Mouse (Mus musculus) small intestine, adult 2 months (tissue): Measurements from ENCODE around the gene Smyd3. TPM values are rescaled to one million over a fixed set of nuclear protein-coding genes. Genes with fewer than 3 reads are reported as not detected.

ENCODE experiments used
- H3K27ac ChIP-seq: fragments of 200-500 bp; 2 replicates; pipeline ENCODE4 v1.5.1; 2012; ENCODE audit warnings: low read depth, low read length, control low read depth, inconsistent platforms; ENCODE audit not compliant: insufficient read depth
- H3K27me3 ChIP-seq: fragments of 200-500 bp; 2 replicates; pipeline ENCODE4 v1.6.1; 2012; ENCODE audit warnings: mild to moderate bottlenecking, moderate library complexity, low read length, inconsistent platforms; ENCODE audit not compliant: control insufficient read depth, insufficient read depth
- H3K36me3 ChIP-seq: fragments of 200-500 bp; 2 replicates; pipeline ENCODE4 v1.6.1; 2012; ENCODE audit warnings: mild to moderate bottlenecking, low read length, control low read depth, inconsistent platforms; ENCODE audit not compliant: control insufficient read depth, insufficient read depth
- H3K4me1 ChIP-seq: fragments of 200-500 bp; 2 replicates; pipeline ENCODE4 v1.6.1; 2012; ENCODE audit warnings: low read length, inconsistent platforms, mixed read lengths; ENCODE audit not compliant: control insufficient read depth, insufficient read depth, insufficient read length
- H3K4me3 ChIP-seq: fragments of 200-500 bp; 2 replicates; pipeline ENCODE4 v1.5.1; 2012; ENCODE audit warnings: low read depth, mild to moderate bottlenecking, control low read depth, inconsistent platforms, low read length, moderate library complexity
- CTCF ChIP-seq: fragments of 200-500 bp; IDR thresholded peaks from 2 replicates; pipeline ENCODE4 v1.5.1; 2012; ENCODE audit warnings: low read depth, mild to moderate bottlenecking, control low read depth, inconsistent platforms, low read length, moderate library complexity, mixed read lengths; ENCODE audit not compliant: insufficient replicate concordance, insufficient read length; ENCODE audit errors: extremely low read depth
- POLR2A ChIP-seq: fragments of 200-500 bp; IDR thresholded peaks from 2 replicates; pipeline ENCODE4 v1.6.1; 2012; ENCODE audit warnings: low read depth, mild to moderate bottlenecking, control low read depth, inconsistent platforms, low read length, moderate library complexity
- WGBS: fragments of 180-500 bp; shearing (Covaris S2); methylation state at CpG from one replicate; pipeline ENCODE4 v1.1.7; 2018; 5-methylcytosine and 5-hydroxymethylcytosine counted together
- polyA plus RNA-seq: library from polyadenylated mRNA; depleted of rRNA; stranded (reverse); fragments of >200 nt; gene quantifications from 2 replicates; pipeline ENCODE4 v1.2.3, GENCODE M21; 2012

The Smyd3 gene
- polyA plus RNA-seq, 1 experiment: 1.1 TPM

GRCm38 (mm10) chr1:179009911-179010310, 507.9 kb downstream of the Smyd3 start:
- WGBS: 84% methylated on average over 3 of the region's 3 CpGs
- no peak overlapping the region for H3K4me3 ChIP-seq
- no peak overlapping the region for H3K27ac ChIP-seq
- TF ChIP-seq POLR2A (no peak), CTCF (no peak)
- H3K4me1 ChIP-seq: no peaks in the 10 kb centered on the region
- no peaks in the 10 kb centered on the region for H3K27me3 ChIP-seq
- H3K36me3 ChIP-seq: no peaks in the 10 kb centered on the region

DNA sequence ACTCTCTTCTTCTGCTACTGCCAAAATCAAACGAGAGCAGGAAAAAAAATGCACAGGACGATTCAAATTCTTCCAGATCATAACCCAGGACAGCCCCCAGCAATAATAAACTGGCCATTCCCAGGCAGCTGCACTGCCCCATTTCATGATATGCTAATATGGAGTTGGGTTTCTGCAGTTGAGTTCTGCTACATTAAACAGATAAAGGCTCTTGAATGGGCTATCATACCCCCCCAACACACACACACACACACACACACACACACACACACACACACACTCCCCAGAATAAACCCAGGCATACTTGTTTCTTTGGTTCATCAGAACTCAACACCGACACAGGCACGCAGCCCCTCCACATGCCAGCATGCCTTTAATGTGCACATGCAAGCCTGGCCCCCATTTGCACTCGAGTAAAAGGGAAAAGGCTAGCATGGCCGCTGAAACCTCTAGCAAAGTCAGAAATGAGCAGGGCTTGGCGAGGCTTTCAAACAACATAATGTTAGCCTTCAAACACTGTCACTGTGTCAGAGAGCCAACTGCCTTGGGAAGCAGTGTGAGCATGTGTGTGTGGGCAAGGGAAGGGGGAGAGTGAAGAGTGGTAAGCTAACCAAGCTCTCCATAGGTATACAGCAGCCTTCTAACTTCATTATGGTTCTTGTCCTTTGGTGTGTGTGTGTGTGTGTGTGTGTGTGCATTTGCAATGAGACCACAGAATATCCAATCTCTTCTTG, 513.5 kb downstream of the Smyd3 start:
- H3K4me3 ChIP-seq: no peak overlapping the region
- no peak overlapping the region for H3K27ac ChIP-seq
- H3K36me3 ChIP-seq: no peaks in the 10 kb centered on the region
- no peaks in the 10 kb centered on the region for H3K4me1 ChIP-seq
- TF ChIP-seq CTCF: no peak
- no peaks in the 10 kb centered on the region for H3K27me3 ChIP-seq
- WGBS: 78% methylated on average over 7 of the region's 7 CpGs

DNA sequence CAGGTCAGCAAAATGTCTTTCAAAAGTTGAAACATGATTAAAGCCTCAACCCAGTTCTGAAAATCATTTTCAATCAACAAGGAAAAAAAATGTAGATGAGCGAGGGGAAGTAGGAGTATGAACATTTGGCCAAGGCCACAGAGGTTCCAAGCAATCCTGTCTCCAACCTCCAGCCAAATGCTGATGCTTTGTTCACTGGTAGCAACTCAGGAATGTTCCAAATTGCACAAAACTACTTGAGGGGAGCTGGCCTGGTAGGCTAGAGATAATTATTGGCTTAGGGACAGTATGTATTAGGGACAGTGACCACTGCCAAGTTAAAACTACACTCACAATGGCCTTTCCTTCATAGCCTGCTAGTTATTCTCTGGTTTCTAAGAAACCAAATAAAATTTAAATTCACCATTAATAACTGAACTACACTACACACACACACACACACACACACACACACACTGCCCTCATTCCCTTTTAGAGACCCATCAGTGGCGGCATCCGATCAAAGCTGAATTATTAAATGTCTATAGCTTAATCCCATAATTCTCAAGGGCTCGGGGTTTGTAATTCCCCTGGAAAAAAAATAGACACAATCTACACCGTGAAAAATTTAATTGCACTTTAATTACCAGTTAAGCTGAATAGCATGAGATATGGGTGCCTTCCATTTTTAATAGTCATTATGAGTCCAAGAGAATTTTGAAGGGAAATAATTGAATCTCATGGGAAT, 514.3 kb downstream of the Smyd3 start:
- H3K4me3 ChIP-seq: no peak overlapping the region
- no peaks in the 10 kb centered on the region for H3K36me3 ChIP-seq
- WGBS: 85% methylated on average over 5 of the region's 5 CpGs
- no peaks in the 10 kb centered on the region for H3K4me1 ChIP-seq
- no peak for TF ChIP-seq CTCF
- TF ChIP-seq POLR2A: no peak
- H3K27me3 ChIP-seq: no peaks in the 10 kb centered on the region
- H3K27ac ChIP-seq: no peak overlapping the region

DNA sequence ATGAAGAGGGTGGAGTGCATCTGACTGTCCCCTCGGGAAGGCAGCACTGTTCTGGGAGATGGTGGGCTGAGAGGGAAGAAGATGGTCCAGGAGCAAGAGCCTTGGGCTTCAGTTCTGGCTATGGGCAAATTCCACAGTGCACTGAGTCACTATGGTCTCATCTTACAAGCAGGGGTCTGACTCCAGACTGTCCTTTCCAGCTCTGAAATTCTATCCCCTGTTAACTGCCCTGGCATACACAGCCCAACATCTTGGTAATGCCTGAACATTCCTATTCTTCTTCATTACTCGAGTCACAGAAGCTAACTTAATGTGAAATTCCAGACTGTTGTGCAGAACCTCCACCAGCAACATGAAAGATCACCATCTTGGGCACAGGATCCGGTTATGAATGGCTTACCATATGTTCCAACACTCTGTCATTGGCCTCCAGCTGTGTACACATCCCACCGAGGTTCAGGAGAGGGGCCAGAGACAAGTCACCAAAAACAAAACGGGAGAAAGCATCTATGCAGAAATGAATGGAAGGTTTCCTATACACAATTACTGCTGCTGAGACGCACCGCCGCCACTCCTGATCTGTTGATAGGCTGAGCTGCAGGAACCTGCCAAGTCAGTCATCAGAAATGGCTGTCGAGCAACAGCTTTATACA, 517.8 kb downstream of the Smyd3 start:
- no peaks in the 10 kb centered on the region for H3K27me3 ChIP-seq
- no peaks in the 10 kb centered on the region for H3K36me3 ChIP-seq
- no peak overlapping the region for H3K27ac ChIP-seq
- WGBS: 75% methylated on average over 9 of the region's 9 CpGs
- H3K4me3 ChIP-seq: no peak overlapping the region
- no peaks in the 10 kb centered on the region for H3K4me1 ChIP-seq
- TF ChIP-seq CTCF (no peak), POLR2A (no peak)

GRCm38 (mm10) chr1:178997870-178998269, 520.0 kb downstream of the Smyd3 start:
- no peak overlapping the region for H3K4me3 ChIP-seq
- 42% methylated on average over 4 of the region's 4 CpGs for WGBS
- TF ChIP-seq POLR2A (no peak), CTCF (no peak)
- no peaks in the 10 kb centered on the region for H3K36me3 ChIP-seq
- no peaks in the 10 kb centered on the region for H3K27me3 ChIP-seq
- H3K27ac ChIP-seq: no peak overlapping the region
- H3K4me1 ChIP-seq: no peaks in the 10 kb centered on the region

DNA sequence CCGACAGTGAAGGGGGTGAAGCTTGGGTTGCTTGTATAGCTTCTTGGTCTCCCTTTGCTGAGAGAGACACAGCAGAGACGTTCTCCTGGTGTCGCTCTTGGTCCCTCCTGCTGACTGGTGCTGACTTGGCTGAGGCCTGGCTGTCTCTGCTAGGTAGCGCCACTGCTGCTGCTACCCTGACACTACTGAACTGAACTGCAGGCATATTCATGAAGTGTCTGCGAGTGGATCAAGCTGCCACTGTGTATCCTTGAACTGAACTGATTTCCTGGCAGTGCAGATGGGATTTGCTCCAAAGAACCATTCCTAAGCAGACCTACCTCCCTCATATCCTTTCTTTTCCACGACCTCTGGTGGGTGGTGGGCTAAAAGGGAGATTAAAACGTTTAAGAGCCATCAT, 523.6 kb downstream of the Smyd3 start:
- H3K27ac ChIP-seq: no peak overlapping the region
- no peaks in the 10 kb centered on the region for H3K36me3 ChIP-seq
- no peaks in the 10 kb centered on the region for H3K27me3 ChIP-seq
- TF ChIP-seq POLR2A: no peak
- TF ChIP-seq CTCF: no peak
- no peak overlapping the region for H3K4me3 ChIP-seq
- WGBS: 76% methylated on average over 7 of the region's 7 CpGs
- no peaks in the 10 kb centered on the region for H3K4me1 ChIP-seq

GRCm38 (mm10) chr1:178992503-178992902, 525.3 kb downstream of the Smyd3 start:
- no peak for TF ChIP-seq CTCF
- TF ChIP-seq POLR2A: no peak
- H3K4me3 ChIP-seq: no peak overlapping the region
- 71% methylated on average over 3 of the region's 3 CpGs for whole genome bisulfite sequencing
- no peaks in the 10 kb centered on the region for H3K27me3 ChIP-seq
- no peaks in the 10 kb centered on the region for H3K36me3 ChIP-seq
- H3K4me1 ChIP-seq: peaks cover 3% of the 10 kb centered on the region; the same call in 1 of the 2 replicates
- H3K27ac ChIP-seq: no peak overlapping the region
